Mouse (Mus musculus) midbrain, postnatal 0 days (tissue): ENCODE data around the gene Ppm1h. TPM values are rescaled to one million over a fixed set of nuclear protein-coding genes. Genes with fewer than 3 reads are reported as not detected.

Experiments used
- ATAC-seq: fragments of 200-750 bp; cut with Nextera tagmentation; 2 replicates; pipeline ENCODE4 v1.8.0; 2017; ENCODE audit warnings: moderate number of reproducible peaks, mild to moderate bottlenecking, moderate TSS enrichment, moderate library complexity; ENCODE audit not compliant: low FRiP score
- DNase-seq: peaks from one replicate; pipeline ENCODE4 v3.0.0-alpha.2; 2015; ENCODE audit warnings: low spot score
- H3K27ac ChIP-seq: fragments of 300-500 bp; sonication (generic); 2 replicates; pipeline ENCODE4 v1.5.1; 2014; ENCODE audit warnings: low read depth, mild to moderate bottlenecking, low read length, mixed read lengths
- H3K27me3 ChIP-seq: fragments of 300-500 bp; sonication (generic); 2 replicates; pipeline ENCODE4 v1.6.1; 2014; ENCODE audit warnings: low read length, control low read depth, mixed read lengths; ENCODE audit not compliant: insufficient read depth
- H3K36me3 ChIP-seq: fragments of 300-500 bp; sonication (generic); 2 replicates; pipeline ENCODE4 v1.6.1; 2014; ENCODE audit warnings: low read length, control low read depth, mixed read lengths; ENCODE audit not compliant: insufficient read depth
- H3K4me1 ChIP-seq: fragments of 300-500 bp; sonication (generic); 2 replicates; pipeline ENCODE4 v1.6.1; 2014; ENCODE audit warnings: mild to moderate bottlenecking, control low read depth, antibody characterized with exemption, low read length, mixed read lengths; ENCODE audit not compliant: insufficient read depth
- H3K4me2 ChIP-seq: fragments of 300-500 bp; sonication (generic); 2 replicates; pipeline ENCODE4 v1.6.1; 2014; ENCODE audit warnings: low read depth, mild to moderate bottlenecking, low read length, mixed read lengths; ENCODE audit not compliant: poor library complexity, severe bottlenecking
- H3K4me3 ChIP-seq: fragments of 300-500 bp; sonication (generic); 2 replicates; pipeline ENCODE4 v1.5.1; 2014; ENCODE audit warnings: low read depth, mild to moderate bottlenecking, low read length, moderate library complexity
- H3K9ac ChIP-seq: fragments of 300-500 bp; sonication (generic); replicated peaks from 2 replicates; pipeline ENCODE4 v1.6.1; 2014; ENCODE audit warnings: mild to moderate bottlenecking, low read length, moderate library complexity, mixed read lengths; ENCODE audit not compliant: poor library complexity, severe bottlenecking
- H3K9me3 ChIP-seq: fragments of 300-500 bp; sonication (generic); 2 replicates; pipeline ENCODE4 v1.6.1; 2016; ENCODE audit warnings: low read length, control low read depth
- CTCF ChIP-seq: IDR thresholded peaks from 2 replicates; pipeline ENCODE4 v1.5.1; 2016; ENCODE audit warnings: antibody characterized with exemption, mild to moderate bottlenecking
- WGBS: fragments of 180-500 bp; shearing (Covaris S2); extraction: QIAGEN DNeasy Blood & Tissue Kit; methylation state at CpG from one replicate; pipeline ENCODE4 v1.1.7; 2014; 5-methylcytosine and 5-hydroxymethylcytosine counted together
- polyA plus RNA-seq: library from polyadenylated mRNA; unstranded; fragments of >200 nt; fragmentation: Nextera tagmentation; extraction: Ambion mirVana; gene quantifications from 2 replicates; pipeline ENCODE4 v1.2.1, GENCODE M21; 2015
- total RNA-seq: library from RNA; depleted of rRNA; stranded (reverse); fragments of >200 nt; gene quantifications from 2 replicates; pipeline ENCODE4 v1.2.3, GENCODE M21; 2014

Ppm1h gene
- total and polyA plus RNA-seq, 2 experiments from 2014 or later: 28.0 to 42.8 TPM

- no peak for TF ChIP-seq CTCF
- H3K36me3 ChIP-seq: no peaks in the 10 kb centered on the region
- no peaks in the 10 kb centered on the region; the same call in 1 of the 2 replicates for H3K4me1 ChIP-seq
- no peaks in the 10 kb centered on the region for H3K27me3 ChIP-seq
- H3K9me3 ChIP-seq: no peaks in the 10 kb centered on the region
- peak overlapping the region; percentile 63 for H3K27ac ChIP-seq
- 35% methylated on average over 9 of the region's 12 CpGs for WGBS
- no peak overlapping the region for H3K9ac ChIP-seq
- DNase-seq: no peak
- no peak overlapping the region for H3K4me3 ChIP-seq
- ATAC-seq: no peak
- H3K4me2 ChIP-seq: no peak overlapping the region
Measured at GRCm38 (mm10) chr10:122912086-122912690, 233.6 kb downstream of the Ppm1h start.

- no peak for TF ChIP-seq CTCF
- 21% methylated on average over 19 of the region's 19 CpGs for WGBS
Measured at GRCm38 (mm10) chr10:122912701-122913368, 234.3 kb downstream of the Ppm1h start.

GRCm38 (mm10) chr10:122913393-122913792 lies 234.8 kb downstream of the Ppm1h start:
- no peak overlapping the region for H3K4me2 ChIP-seq
- ATAC-seq: no peak

More at GRCm38 (mm10) chr10:122912701-122913368, 234.3 kb downstream of the Ppm1h start:
- Histone ChIP-seq H3K9me3 (no peaks in the 10 kb centered on the region), H3K27me3 (no peaks in the 10 kb centered on the region), H3K27ac (peak overlapping the region; percentile 63), H3K4me3 (no peak overlapping the region), H3K4me2 (peak overlapping the region; percentile 15; the same call in 1 of the 2 replicates), H3K9ac (0 out of 2 replicates have a peak overlapping the region, but pooled peaks have one; percentile 19), H3K4me1 (no peaks in the 10 kb centered on the region; the same call in 1 of the 2 replicates), H3K36me3 (no peaks in the 10 kb centered on the region)
- DNase-seq: peak; percentile 76
- ATAC-seq: peak; percentile 91

GRCm38 (mm10) chr10:122915905-122916304 lies 237.3 kb downstream of the Ppm1h start:
- H3K4me2 ChIP-seq: no peak overlapping the region
- no peaks in the 10 kb centered on the region for H3K9me3 ChIP-seq
- H3K4me3 ChIP-seq: no peak overlapping the region
- no peak for ATAC-seq
- H3K9ac ChIP-seq: no peak overlapping the region
- no peak for DNase-seq
- WGBS: 80% methylated on average over 8 of the region's 8 CpGs
- no peak overlapping the region for H3K27ac ChIP-seq
- no peak for TF ChIP-seq CTCF
- H3K36me3 ChIP-seq: peaks cover 2% of the 10 kb centered on the region; the same call in 1 of the 2 replicates
- no peaks in the 10 kb centered on the region for H3K27me3 ChIP-seq
- H3K4me1 ChIP-seq: no peaks in the 10 kb centered on the region; the same call in 1 of the 2 replicates

More at GRCm38 (mm10) chr10:122913393-122913792, 234.8 kb downstream of the Ppm1h start:
- Histone ChIP-seq H3K27me3 (no peaks in the 10 kb centered on the region), H3K36me3 (no peaks in the 10 kb centered on the region), H3K9ac (0 out of 2 replicates have a peak overlapping the region, but pooled peaks have one; percentile 19), H3K9me3 (no peaks in the 10 kb centered on the region), H3K27ac (peak overlapping the region; percentile 39), H3K4me1 (no peaks in the 10 kb centered on the region; the same call in 1 of the 2 replicates), H3K4me3 (no peak overlapping the region)
- TF ChIP-seq CTCF: no peak
- WGBS: 33% methylated on average over 11 of the region's 11 CpGs
- no peak for DNase-seq

- TF ChIP-seq CTCF: no peak
- peaks cover 5% of the 10 kb centered on the region; the same call in 1 of the 2 replicates for H3K36me3 ChIP-seq
- no peaks in the 10 kb centered on the region for H3K9me3 ChIP-seq
- H3K4me2 ChIP-seq: no peak overlapping the region
- ATAC-seq: no peak
- WGBS: 89% methylated on average over 14 of the region's 14 CpGs
- H3K27me3 ChIP-seq: no peaks in the 10 kb centered on the region
- no peaks in the 10 kb centered on the region for H3K4me1 ChIP-seq
- DNase-seq: no peak
- H3K9ac ChIP-seq: no peak overlapping the region
- no peak overlapping the region for H3K27ac ChIP-seq
- no peak overlapping the region for H3K4me3 ChIP-seq
Measured at GRCm38 (mm10) chr10:122917648-122918324, 239.2 kb downstream of the Ppm1h start.
